Mouse (Mus musculus): Measurements from ENCODE around the gene Olfr1179.
"Not testable (repeated sequence)": the region's sequence is repeated elsewhere in the genome, so short reads cannot be mapped to it uniquely, and the experiment has no call there.

Gene Olfr1179

GRCm38 (mm10) chr2:88406353-88406752 is at the start of gene Olfr1179:
Gene Olfr1179, minus strand, starts transcription at chr2:88406453.
- DNase-seq (ENCODE audit: extremely low spot score, low spot score): no peak

DNA sequence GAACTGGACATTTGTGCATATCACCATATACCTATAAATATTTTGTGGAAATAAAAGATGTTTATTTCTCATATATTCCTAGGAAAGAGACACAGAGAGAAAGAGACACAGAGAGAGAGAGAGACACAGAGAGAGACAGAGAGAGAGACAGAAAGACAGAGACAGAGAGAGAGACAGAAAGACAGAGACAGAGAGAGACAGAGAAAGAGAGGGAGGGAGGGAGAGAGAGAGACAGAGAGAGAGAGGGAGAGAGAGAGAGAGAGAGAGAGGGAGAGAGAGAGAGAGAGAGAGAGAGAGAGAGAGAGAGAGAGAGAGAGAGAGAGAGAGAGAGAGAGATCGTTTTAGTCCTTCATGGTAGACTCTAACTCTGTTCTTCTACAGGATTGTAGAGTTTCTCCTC is 48.3 kb upstream of the Olfr1179 start, which contains the start of gene Olfr1183:
TSS of gene Olfr1183 (plus strand) at position 301 of the 400 bp plus-strand sequence.
- DNase-seq (ENCODE audit: extremely low spot score, low spot score): not testable (repeated sequence)

DNA sequence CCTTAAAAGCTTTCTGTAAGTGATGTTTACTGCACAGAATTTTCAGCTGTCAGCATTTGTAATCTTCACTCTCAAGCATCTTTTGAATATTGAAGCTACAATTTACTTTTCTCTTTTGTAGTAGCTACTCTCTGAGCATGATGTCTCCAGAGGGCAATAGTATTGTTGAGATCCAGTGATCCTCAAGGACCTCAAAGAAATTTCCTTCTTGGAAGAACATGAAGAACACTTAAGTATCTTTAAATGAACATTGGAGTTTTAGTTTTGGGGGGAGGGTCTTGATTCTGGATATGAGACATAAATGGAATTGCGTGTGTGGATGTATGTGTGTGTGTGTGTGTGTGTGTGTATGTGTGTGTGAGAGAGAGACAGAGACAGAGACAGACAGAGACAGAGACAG is 42.8 kb upstream of the Olfr1179 start, which contains the start of gene Gm13757:
TSS of gene Gm13757 (minus strand) at position 101 of the 400 bp plus-strand sequence.
- no peak for DNase-seq (ENCODE audit: extremely low spot score, low spot score)

- DNase-seq (ENCODE audit: extremely low spot score, low spot score): no peak
Measured at GRCm38 (mm10) chr2:88426071-88426470, 19.8 kb upstream of the Olfr1179 start, which contains the start of gene Olfr1181. Gene Olfr1181, minus strand, starts transcription at chr2:88426171.

- DNase-seq (ENCODE audit: extremely low spot score, low spot score): no peak
Measured at GRCm38 (mm10) chr2:88419051-88419450, 12.8 kb upstream of the Olfr1179 start, which contains the start of gene Olfr1180. Gene Olfr1180, minus strand, starts transcription at chr2:88419151.

GRCm38 (mm10) chr2:88386762-88387161 is 19.5 kb downstream of the Olfr1179 start, which contains the start of gene Olfr1178:
Gene Olfr1178, plus strand, starts transcription at chr2:88387062.
- DNase-seq (ENCODE audit: extremely low spot score, low spot score): no peak

- no peak for DNase-seq (ENCODE audit: extremely low spot score, low spot score)
Measured at GRCm38 (mm10) chr2:88356304-88356703, 49.9 kb downstream of the Olfr1179 start.
